Mouse (Mus musculus) lung, postnatal 10 days (tissue): ENCODE results near the gene Vwde.

Source experiments
- DNase-seq: peaks from one replicate; pipeline ENCODE4 v3.0.0; 2021

Vwde gene

DNA sequence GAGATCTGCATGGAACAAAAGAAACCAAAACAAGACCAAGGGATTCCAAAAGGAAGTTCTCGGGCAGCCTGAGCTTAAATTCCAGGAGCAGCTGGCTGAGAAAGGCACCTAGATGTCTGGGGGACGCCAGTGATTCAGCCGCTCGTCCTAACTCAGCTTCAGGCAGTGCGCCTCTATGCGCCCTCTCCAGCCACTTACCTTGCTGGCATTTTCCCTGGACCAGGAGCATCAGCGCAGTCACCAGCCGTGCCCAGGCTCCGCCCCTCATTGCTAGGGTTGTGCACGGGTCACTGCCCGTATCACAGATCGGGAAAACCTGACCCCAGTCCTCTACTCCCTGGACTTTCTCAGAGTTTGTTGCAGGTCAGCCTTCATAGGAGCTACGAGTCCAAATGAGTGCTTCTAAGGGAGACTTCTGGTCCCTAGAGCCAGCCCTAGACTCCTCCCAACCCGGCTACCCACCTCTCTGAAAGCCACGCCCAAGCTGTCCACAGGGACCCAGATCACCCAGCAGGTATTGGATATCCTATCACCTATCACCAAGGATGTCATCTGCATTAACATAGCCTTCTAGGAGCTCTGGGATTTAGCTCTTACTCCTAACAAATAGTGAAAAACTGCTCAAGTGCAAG is at the start of gene Vwde:
Gene Vwde (minus strand): TSS at position 370 of the 632 bp plus-strand sequence.
- no peak for DNase-seq

DNA sequence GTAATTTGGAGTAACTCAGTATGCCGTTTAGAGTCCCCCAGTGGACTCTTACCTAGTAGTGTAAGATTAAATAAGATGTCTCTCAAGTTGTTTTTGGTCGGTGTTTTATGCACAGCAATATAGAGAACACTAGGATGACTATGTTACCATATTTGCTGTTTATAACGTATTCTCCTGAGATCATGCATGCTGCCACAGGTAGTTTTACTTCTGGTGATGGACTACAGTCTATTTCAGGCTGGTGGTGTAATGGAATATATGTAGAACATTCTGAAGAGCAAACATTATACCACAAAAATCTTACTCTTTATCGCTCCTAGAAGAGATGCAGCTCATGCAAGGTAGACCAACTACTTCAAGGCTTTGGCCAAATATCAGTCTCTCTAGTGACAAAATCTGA is 30.6 kb upstream of the Vwde start:
- no peak for DNase-seq

GRCm38 (mm10) chr6:13248317-13248969 is 23.7 kb upstream of the Vwde start:
- no peak for DNase-seq

DNA sequence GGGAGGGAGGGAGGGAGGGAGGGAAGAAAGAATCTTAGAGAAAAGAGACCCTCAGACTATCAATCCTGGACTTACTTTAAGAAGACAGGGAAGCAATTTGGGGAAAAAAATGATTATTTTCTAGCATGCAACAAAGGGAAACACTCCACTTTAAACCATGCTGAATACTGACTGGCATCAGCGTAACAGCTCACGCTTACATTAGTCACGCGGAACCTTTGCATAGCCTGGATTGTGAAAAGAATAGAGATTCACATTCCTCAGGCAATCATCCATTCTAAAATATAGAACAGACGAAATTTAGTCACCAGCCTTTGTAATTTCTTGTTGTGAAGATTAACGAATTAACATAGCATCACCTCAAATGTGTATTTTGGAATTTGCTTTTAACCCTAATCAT is 18.6 kb downstream of the Vwde start:
- no peak for DNase-seq

DNA sequence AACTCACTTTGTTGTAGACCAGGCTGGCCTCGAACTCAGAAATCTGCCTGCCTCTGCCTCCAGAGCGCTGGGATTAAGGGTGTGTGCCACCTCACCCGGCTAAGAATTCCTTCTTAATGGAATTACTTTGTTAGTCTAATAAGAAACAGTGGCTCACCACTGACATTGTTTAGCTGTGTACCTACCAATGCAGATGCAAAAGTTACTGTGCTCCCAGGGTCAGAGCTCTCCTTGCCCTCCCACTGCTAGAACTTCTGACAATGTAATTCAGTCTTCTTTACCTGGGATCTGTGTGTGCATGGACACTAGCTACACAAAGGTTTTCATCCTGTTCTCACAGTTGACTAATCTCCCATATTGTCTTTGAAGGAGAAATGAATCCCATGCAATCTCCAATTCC is 27.3 kb downstream of the Vwde start:
- no peak for DNase-seq

DNA sequence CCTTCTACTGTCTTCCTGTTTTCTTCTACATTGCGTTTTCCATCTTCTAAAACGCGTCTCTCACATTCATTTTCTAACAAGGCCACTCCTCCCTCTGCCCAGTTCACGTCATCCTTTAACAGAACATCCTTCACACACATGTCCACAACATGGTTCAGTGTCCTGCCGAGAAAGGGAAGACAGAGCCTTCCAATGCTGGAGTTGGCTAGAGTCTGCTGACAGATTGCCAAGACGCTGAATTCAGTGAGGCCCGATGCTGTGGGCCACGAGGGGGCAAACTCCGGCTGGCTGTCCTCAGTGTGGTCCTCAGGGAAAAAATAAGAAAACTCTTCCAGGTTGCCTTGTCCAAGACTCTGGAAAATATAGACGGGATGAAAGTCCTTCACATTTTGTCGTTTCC is 37.9 kb downstream of the Vwde start:
- no peak for DNase-seq

GRCm38 (mm10) chr6:13180061-13180460 is 44.7 kb downstream of the Vwde start:
- no peak for DNase-seq

DNA sequence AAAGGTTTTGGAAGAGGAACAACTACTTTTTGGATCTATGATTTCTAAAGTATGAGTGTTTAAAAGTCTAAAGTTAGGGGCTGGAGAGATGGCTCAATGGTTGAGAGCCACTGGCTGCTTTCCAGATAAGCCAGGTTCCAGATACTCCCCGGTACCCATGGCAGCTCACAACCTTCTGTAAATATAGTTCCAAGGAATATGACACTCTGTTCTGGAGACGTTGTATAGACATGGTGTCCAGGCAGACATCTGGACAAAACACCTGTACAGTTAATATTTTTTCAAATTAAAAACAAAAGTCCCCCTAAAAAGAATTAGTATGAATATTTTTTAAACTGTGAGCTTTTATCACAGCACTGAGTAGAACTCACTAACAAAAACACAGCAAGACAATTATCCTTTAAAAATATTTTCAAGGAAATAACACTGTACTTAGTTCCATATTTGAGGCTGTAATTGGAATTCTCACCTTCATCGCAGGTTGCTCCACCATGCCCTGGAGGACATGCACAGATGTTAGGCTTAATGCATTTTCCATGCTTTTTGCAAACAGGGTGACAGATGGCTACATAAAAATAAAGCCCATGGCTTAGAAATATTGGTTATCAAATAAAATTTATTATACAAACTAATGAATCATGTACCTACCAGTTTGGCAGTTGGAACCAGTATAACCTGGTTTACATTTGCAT is 55.2 kb downstream of the Vwde start:
- no peak for DNase-seq

- no peak for DNase-seq
These were observed 58.4 kb downstream of the Vwde start for GRCm38 (mm10) chr6:13166240-13166937.

DNA sequence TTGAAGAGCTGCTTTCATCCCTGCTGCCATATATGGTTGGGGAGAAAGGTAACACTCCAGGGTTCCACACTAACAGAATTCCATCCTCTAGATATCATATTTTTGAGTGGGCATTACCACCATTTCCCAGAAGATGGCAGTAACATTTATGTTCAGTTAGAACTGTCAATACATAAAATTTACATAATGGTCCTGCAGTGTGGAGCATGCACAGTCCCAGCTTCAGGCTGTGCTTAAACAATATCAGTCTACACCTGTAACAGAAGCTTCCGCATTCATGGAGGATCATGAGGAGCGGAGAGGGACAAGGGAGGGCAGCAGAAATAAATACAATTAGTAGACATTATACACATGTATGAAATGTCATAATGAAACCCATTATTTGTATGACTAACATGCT is 65.3 kb downstream of the Vwde start:
- peak; percentile 5 for DNase-seq

GRCm38 (mm10) chr6:13153888-13154697 is 70.7 kb downstream of the Vwde start:
- no peak for DNase-seq

DNA sequence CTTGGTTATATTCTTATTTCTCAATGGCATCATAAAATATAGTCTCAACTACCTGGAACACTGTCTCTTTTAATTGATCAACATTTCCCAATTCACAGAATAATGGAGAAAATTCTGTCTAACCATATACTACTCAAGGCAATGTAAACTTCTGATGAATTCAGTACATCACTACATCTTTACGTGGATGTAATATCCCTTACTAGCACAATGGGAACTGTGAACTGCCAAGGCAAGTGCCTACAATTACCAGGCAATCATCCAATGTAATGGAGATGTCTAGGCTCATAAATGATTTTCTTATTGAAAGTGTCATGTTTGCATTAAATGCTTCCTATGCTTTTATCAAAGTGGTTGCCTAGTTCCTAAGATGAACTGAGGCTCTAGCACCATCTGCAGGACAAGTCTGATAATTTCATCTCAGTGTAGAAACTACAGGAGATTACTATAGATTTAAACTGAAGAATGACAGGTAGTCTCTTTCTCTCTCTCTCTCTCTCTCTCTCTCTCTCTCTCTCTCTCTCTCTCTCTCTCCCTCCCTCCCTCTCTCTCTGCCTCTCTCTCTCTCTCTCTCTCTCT is 72.6 kb downstream of the Vwde start:
- peak; percentile 10 for DNase-seq

GRCm38 (mm10) chr6:13137255-13137654 is 87.5 kb downstream of the Vwde start:
- no peak for DNase-seq

GRCm38 (mm10) chr6:13108662-13109061 is 116.1 kb downstream of the Vwde start:
- DNase-seq, result no peak
